Mouse (Mus musculus): ENCODE results near the gene Pkp1. TPM values are rescaled to one million over a fixed set of nuclear protein-coding genes. Genes with fewer than 3 reads are reported as not detected.

The Pkp1 gene
- polyA plus RNA-seq, 1 experiment from 2014 or later, result 0.04 TPM

GRCm38 (mm10) chr1:135847611-135848351, 71.2 kb downstream of the Pkp1 start:
- Histone ChIP-seq H3K27me3 (ENCODE audit: insufficient read depth, poor library complexity, severe bottlenecking) (no peaks in the 10 kb centered on the region), H3K4me1 (peaks cover 88% of the 10 kb centered on the region), H3K9me3 (no peaks in the 10 kb centered on the region), H3K27ac (no peak overlapping the region), H3K4me3 (no peak overlapping the region), H3K36me3 (peaks cover 98% of the 10 kb centered on the region)
- no peak for DNase-seq (ENCODE audit: low spot score)
- 72% methylated on average over 17 of the region's 17 CpGs for WGBS

DNA sequence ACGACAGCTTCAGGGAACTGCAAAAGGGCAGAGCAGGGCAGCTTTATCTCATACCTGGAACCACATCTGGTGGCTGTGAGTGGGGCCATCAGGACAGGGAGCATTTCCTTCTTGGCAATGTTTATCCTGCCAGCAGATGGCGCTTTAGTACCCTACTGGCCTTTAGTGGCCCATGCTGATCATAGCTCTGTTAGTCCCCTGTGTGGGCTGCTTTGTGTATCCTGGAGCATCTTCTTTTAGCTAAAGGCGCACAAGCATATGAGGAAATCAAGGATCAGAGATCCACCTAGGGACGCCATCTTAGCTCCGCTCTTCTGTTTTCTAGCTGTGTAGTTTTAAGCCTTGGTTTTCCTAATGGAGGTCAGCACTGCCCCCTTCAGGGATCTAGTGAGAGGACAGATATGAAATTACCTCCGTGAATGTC, 71.9 kb downstream of the Pkp1 start:
- DNase-seq (ENCODE audit: low spot score), result no peak
- H3K9me3 ChIP-seq, result no peaks in the 10 kb centered on the region
- H3K36me3 ChIP-seq, result peaks cover 98% of the 10 kb centered on the region
- peak overlapping the region; percentile 22 for H3K4me3 ChIP-seq
- peaks cover 89% of the 10 kb centered on the region for H3K4me1 ChIP-seq
- H3K27me3 ChIP-seq (ENCODE audit: insufficient read depth, poor library complexity, severe bottlenecking), result no peaks in the 10 kb centered on the region
- 0 out of 2 replicates have a peak overlapping the region, but pooled peaks have one; percentile 47 for H3K27ac ChIP-seq
- WGBS, result 21% methylated on average over 6 of the region's 6 CpGs

- peaks cover 98% of the 10 kb centered on the region for H3K36me3 ChIP-seq
- H3K9me3 ChIP-seq, result no peaks in the 10 kb centered on the region
- peaks cover 87% of the 10 kb centered on the region for H3K4me1 ChIP-seq
- 64% methylated on average over 5 of the region's 5 CpGs for WGBS
- H3K27me3 ChIP-seq (ENCODE audit: insufficient read depth, poor library complexity, severe bottlenecking), result no peaks in the 10 kb centered on the region
- no peak overlapping the region for H3K4me3 ChIP-seq
- no peak for DNase-seq (ENCODE audit: low spot score)
- H3K27ac ChIP-seq, result 0 out of 2 replicates have a peak overlapping the region, but pooled peaks have one; percentile 47
These were observed 72.4 kb downstream of the Pkp1 start for GRCm38 (mm10) chr1:135846632-135847031.

GRCm38 (mm10) chr1:135844481-135844880, 74.5 kb downstream of the Pkp1 start:
- Histone ChIP-seq H3K4me3 (peak overlapping the region; percentile 15; the same call in 1 of the 2 replicates), H3K36me3 (peaks cover 95% of the 10 kb centered on the region), H3K27me3 (ENCODE audit: insufficient read depth, poor library complexity, severe bottlenecking) (no peaks in the 10 kb centered on the region), H3K27ac (peak overlapping the region; percentile 62), H3K4me1 (peaks cover 88% of the 10 kb centered on the region), H3K9me3 (no peaks in the 10 kb centered on the region)
- WGBS, result 42% methylated on average over 6 of the region's 6 CpGs
- DNase-seq (ENCODE audit: low spot score), result no peak

- peaks cover 91% of the 10 kb centered on the region for H3K36me3 ChIP-seq
- peaks cover 86% of the 10 kb centered on the region for H3K4me1 ChIP-seq
- peak overlapping the region; percentile 62 for H3K27ac ChIP-seq
These were observed 75.3 kb downstream of the Pkp1 start for GRCm38 (mm10) chr1:135843519-135844262.

DNA sequence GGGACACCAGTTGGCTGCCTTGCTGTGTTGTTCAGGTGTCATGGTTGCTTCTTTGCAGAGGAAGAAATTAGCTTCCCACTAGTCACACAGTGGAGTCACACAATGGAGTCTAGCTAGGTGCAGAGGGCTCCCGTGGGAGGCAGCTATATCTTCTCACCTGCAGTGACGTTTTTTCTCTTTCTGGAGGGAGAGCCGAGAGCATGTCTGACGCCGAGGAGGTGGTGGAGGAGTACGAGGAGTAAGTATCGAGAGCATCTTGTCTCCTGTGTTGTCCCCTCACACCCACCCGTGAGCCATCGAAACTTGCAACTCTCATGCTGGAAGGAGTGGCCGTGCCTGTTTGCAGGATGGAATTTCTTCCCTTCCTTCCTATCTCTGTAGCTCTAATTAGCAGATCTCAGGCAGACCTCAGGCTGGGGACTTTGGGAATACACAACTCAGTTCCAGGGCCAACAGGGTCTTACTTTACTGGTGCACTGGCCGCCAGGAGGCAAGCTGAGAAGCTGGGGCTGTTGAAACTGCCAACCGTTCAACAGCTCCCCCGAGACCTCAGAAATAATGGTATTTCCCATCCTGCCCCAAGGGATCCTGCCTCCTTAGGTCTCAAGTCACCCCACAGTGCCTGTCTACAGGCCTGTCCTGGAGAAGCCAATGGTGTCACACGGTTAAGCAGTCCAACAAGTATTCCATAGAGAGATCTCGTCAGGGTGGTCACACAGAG, 78.2 kb downstream of the Pkp1 start:
- peaks cover 68% of the 10 kb centered on the region for H3K4me1 ChIP-seq
- H3K27ac ChIP-seq, result peak overlapping the region; percentile 31; the same call in 1 of the 2 replicates
- 43% methylated on average over 15 of the region's 15 CpGs for WGBS
- no peaks in the 10 kb centered on the region for H3K27me3 ChIP-seq (ENCODE audit: insufficient read depth, poor library complexity, severe bottlenecking)
- no peaks in the 10 kb centered on the region for H3K9me3 ChIP-seq
- peaks cover 66% of the 10 kb centered on the region for H3K36me3 ChIP-seq
- H3K4me3 ChIP-seq, result peak overlapping the region; percentile 9; the same call in 1 of the 2 replicates
- no peak for DNase-seq (ENCODE audit: low spot score)

More at GRCm38 (mm10) chr1:135843519-135844262, 75.3 kb downstream of the Pkp1 start:
- 83% methylated on average over 10 of the region's 10 CpGs for WGBS
- no peak for DNase-seq (ENCODE audit: low spot score)
- Histone ChIP-seq H3K27me3 (ENCODE audit: insufficient read depth, poor library complexity, severe bottlenecking) (no peaks in the 10 kb centered on the region), H3K4me3 (no peak overlapping the region; the same call in 1 of the 2 replicates), H3K9me3 (no peaks in the 10 kb centered on the region)

- DNase-seq (ENCODE audit: low spot score), result no peak
- WGBS, result 58% methylated on average over 6 of the region's 6 CpGs
- Histone ChIP-seq H3K27me3 (ENCODE audit: insufficient read depth, poor library complexity, severe bottlenecking) (no peaks in the 10 kb centered on the region), H3K27ac (peak overlapping the region; percentile 92; the same call in 1 of the 2 replicates), H3K36me3 (peaks cover 48% of the 10 kb centered on the region), H3K4me3 (peak overlapping the region; percentile 63), H3K9me3 (no peaks in the 10 kb centered on the region), H3K4me1 (peaks cover 69% of the 10 kb centered on the region)
These were observed 79.9 kb downstream of the Pkp1 start for GRCm38 (mm10) chr1:135839065-135839464.

- peak overlapping the region; percentile 63 for H3K4me3 ChIP-seq
- DNase-seq (ENCODE audit: low spot score), result no peak
- H3K9me3 ChIP-seq, result no peaks in the 10 kb centered on the region
- peaks cover 44% of the 10 kb centered on the region for H3K36me3 ChIP-seq
- peak overlapping the region; percentile 92 for H3K27ac ChIP-seq
- no peaks in the 10 kb centered on the region for H3K27me3 ChIP-seq (ENCODE audit: insufficient read depth, poor library complexity, severe bottlenecking)
- peaks cover 69% of the 10 kb centered on the region for H3K4me1 ChIP-seq
- WGBS, result 21% methylated on average over 4 of the region's 4 CpGs
These were observed 80.4 kb downstream of the Pkp1 start for GRCm38 (mm10) chr1:135838626-135839025.

GRCm38 (mm10) chr1:135835716-135836483, 83.1 kb downstream of the Pkp1 start, which contains the start of gene Tnnt2:
Tnnt2 (plus strand) TSS chr1:135836354.
- Histone ChIP-seq H3K27me3 (ENCODE audit: insufficient read depth, poor library complexity, severe bottlenecking) (no peaks in the 10 kb centered on the region), H3K36me3 (peaks cover 17% of the 10 kb centered on the region), H3K4me1 (peaks cover 61% of the 10 kb centered on the region), H3K27ac (peak within 1 kb of the TSS; percentile 92), H3K9me3 (no peaks in the 10 kb centered on the region), H3K4me3 (peak within 1 kb of the TSS; percentile 63)
- peak; percentile 96 for DNase-seq (ENCODE audit: low spot score)
- 21% methylated on average over 9 of the region's 9 CpGs for WGBS

GRCm38 (mm10) chr1:135834983-135835382, 84.0 kb downstream of the Pkp1 start:
- H3K36me3 ChIP-seq, result peaks cover 10% of the 10 kb centered on the region; the same call in 1 of the 2 replicates
- peaks cover 61% of the 10 kb centered on the region for H3K4me1 ChIP-seq
- H3K27me3 ChIP-seq (ENCODE audit: insufficient read depth, poor library complexity, severe bottlenecking), result no peaks in the 10 kb centered on the region
- no peak for DNase-seq (ENCODE audit: low spot score)
- peak overlapping the region; percentile 22; the same call in 1 of the 2 replicates for H3K4me3 ChIP-seq
- peak overlapping the region; percentile 92 for H3K27ac ChIP-seq
- WGBS, result 53% methylated on average over 8 of the region's 8 CpGs
- H3K9me3 ChIP-seq, result no peaks in the 10 kb centered on the region

GRCm38 (mm10) chr1:135834206-135834859, 84.7 kb downstream of the Pkp1 start:
- no peak for DNase-seq (ENCODE audit: low spot score)
- H3K27me3 ChIP-seq (ENCODE audit: insufficient read depth, poor library complexity, severe bottlenecking), result no peaks in the 10 kb centered on the region
- peaks cover 66% of the 10 kb centered on the region for H3K4me1 ChIP-seq
- H3K36me3 ChIP-seq, result peaks cover 7% of the 10 kb centered on the region; the same call in 1 of the 2 replicates
- no peaks in the 10 kb centered on the region for H3K9me3 ChIP-seq
- peak overlapping the region; percentile 92 for H3K27ac ChIP-seq
- 49% methylated on average over 6 of the region's 6 CpGs for WGBS
- no peak overlapping the region for H3K4me3 ChIP-seq

Measured in heart, embryonic 10.5 days (tissue).